Mouse (Mus musculus): ENCODE measurements around the gene Abcc8. TPM values are rescaled to one million over a fixed set of nuclear protein-coding genes. Genes with fewer than 3 reads are reported as not detected.

Abcc8 gene
- polyA plus RNA-seq, 1 experiment from 2014 or later = 1.8 TPM

GRCm38 (mm10) chr7:46146675-46147308 is 33.0 kb downstream of the Abcc8 start:
- Histone ChIP-seq H3K27me3 (ENCODE audit: insufficient read depth, poor library complexity, severe bottlenecking) (no peaks in the 10 kb centered on the region), H3K4me1 (replicated peaks) (peaks cover 5% of the 10 kb centered on the region; the same call in 1 of the 2 replicates), H3K9me3 (no peaks in the 10 kb centered on the region), H3K27ac (0 out of 2 replicates have a peak overlapping the region, but pooled peaks have one; percentile 40), H3K4me3 (no peak overlapping the region), H3K36me3 (no peaks in the 10 kb centered on the region)
- no peak for DNase-seq (ENCODE audit: low spot score)
- 80% methylated on average over 7 of the region's 7 CpGs for WGBS

DNA sequence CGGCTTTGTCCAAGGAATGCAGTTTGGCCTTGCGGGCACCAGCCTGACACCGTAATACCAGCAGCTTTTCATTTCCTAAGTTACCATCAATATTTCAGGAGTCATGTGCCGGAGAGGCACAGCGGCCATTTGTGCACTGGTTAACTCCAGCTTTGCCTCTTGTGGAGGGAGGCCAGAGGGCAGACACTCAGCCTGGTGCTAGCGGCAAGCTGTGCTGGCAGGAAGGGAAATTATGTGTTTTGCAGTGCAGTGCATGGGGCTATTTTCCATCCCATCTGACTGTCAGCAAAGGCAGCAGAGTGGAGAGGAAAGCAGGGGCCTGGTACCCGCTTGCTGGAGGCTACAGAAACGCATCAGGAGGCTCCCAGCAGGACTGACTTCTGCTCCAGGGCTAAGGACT is 35.8 kb downstream of the Abcc8 start:
- no peak for DNase-seq (ENCODE audit: low spot score)
- H3K4me1 ChIP-seq (replicated peaks) = peaks cover 5% of the 10 kb centered on the region; the same call in 1 of the 2 replicates
- H3K36me3 ChIP-seq = no peaks in the 10 kb centered on the region
- no peak overlapping the region for H3K4me3 ChIP-seq
- no peaks in the 10 kb centered on the region for H3K9me3 ChIP-seq
- 84% methylated on average over 8 of the region's 8 CpGs for WGBS
- H3K27ac ChIP-seq = 0 out of 2 replicates have a peak overlapping the region, but pooled peaks have one; percentile 16
- no peaks in the 10 kb centered on the region for H3K27me3 ChIP-seq (ENCODE audit: insufficient read depth, poor library complexity, severe bottlenecking)

DNA sequence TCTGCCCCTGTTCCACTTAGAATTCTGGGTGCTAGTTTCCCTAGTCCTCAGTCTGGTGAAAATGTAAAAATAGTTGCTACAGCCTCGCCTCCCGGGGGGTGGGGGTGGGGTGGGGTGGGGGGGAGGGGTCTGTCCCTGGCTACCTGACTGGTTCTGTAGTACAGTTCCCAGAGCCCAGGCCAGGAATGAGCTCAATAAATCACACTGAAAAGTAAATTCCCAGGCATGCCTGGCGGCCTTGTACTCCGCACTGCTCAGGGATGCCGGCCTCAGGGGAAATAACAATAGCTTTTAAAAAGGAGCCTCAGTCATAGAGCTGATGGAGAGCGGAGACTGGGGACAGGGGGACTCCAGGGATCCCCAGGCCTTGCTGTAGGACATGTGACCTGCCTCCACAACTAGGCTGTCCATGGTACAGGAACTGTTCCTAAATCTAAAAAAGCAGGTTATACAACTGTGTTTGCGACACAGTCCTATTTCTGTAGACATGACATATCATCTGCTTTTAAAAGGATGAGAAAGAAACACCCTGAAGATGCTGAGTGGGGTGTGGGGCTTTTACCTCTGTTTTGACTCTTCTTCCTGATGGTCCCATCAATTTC is 41.4 kb downstream of the Abcc8 start:
- 0 out of 2 replicates have a peak overlapping the region, but pooled peaks have one; percentile 8 for H3K27ac ChIP-seq
- no peaks in the 10 kb centered on the region for H3K9me3 ChIP-seq
- peaks cover 2% of the 10 kb centered on the region; the same call in 1 of the 2 replicates for H3K27me3 ChIP-seq (ENCODE audit: insufficient read depth, poor library complexity, severe bottlenecking)
- DNase-seq (ENCODE audit: low spot score) = no peak
- H3K4me3 ChIP-seq = no peak overlapping the region
- H3K4me1 ChIP-seq (replicated peaks) = peaks cover 23% of the 10 kb centered on the region
- H3K36me3 ChIP-seq = no peaks in the 10 kb centered on the region
- WGBS = 50% methylated on average over 7 of the region's 7 CpGs

DNA sequence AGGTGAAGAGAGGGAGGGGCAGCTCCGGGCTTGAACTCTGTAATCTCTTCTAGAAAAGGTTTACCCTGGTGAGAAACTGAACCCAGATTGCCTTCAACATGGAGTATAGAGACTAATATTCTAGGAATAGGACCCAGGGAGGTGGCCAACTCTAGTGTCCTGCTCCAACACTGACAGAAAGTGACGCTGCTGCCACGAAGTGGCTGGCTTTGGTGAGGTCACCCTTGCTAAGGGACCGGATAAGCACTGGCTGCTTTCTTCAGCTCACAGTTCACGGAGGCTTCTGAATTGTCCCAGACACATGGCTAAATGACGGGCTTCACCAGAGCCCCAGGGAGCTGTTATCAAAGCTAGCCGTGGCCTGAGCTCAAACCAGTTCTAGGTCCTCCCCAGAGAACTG is 46.0 kb downstream of the Abcc8 start:
- 32% methylated on average over 7 of the region's 7 CpGs for WGBS
- DNase-seq (ENCODE audit: low spot score) = no peak
- Histone ChIP-seq H3K27me3 (ENCODE audit: insufficient read depth, poor library complexity, severe bottlenecking) (peaks cover 13% of the 10 kb centered on the region; the same call in 1 of the 2 replicates), H3K4me1 (replicated peaks) (peaks cover 57% of the 10 kb centered on the region), H3K9me3 (no peaks in the 10 kb centered on the region), H3K36me3 (no peaks in the 10 kb centered on the region), H3K4me3 (no peak overlapping the region), H3K27ac (no peak overlapping the region)

DNA sequence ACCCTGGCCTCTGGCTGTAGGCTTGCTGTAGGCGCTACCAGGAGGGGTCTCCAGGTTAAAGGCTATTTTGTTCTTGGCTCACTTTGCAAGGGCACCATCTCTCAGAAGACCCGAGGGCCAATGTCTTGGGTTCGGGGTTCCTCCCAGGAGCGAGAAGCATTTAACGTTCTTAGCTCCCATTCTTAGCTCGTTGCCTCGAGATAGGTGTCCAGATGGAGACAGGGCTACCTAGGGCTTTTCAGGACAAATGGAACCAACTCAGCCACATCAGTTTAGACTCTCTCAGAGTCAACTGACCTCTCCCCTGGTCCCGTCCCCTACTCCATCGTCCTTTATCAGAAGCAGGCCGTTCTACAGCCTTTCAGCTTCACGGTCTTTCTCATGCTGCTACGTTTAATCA is 47.6 kb downstream of the Abcc8 start:
- no peaks in the 10 kb centered on the region for H3K9me3 ChIP-seq
- H3K4me3 ChIP-seq = no peak overlapping the region
- WGBS = 88% methylated on average over 12 of the region's 12 CpGs
- H3K36me3 ChIP-seq = no peaks in the 10 kb centered on the region
- no peak for DNase-seq (ENCODE audit: low spot score)
- peaks cover 13% of the 10 kb centered on the region; the same call in 1 of the 2 replicates for H3K27me3 ChIP-seq (ENCODE audit: insufficient read depth, poor library complexity, severe bottlenecking)
- H3K27ac ChIP-seq = no peak overlapping the region
- H3K4me1 ChIP-seq (replicated peaks) = peaks cover 60% of the 10 kb centered on the region

GRCm38 (mm10) chr7:46131806-46132205 is 48.0 kb downstream of the Abcc8 start:
- Histone ChIP-seq H3K4me3 (no peak overlapping the region), H3K27me3 (ENCODE audit: insufficient read depth, poor library complexity, severe bottlenecking) (peaks cover 13% of the 10 kb centered on the region; the same call in 1 of the 2 replicates), H3K36me3 (no peaks in the 10 kb centered on the region), H3K27ac (no peak overlapping the region), H3K9me3 (no peaks in the 10 kb centered on the region), H3K4me1 (replicated peaks) (peaks cover 64% of the 10 kb centered on the region)
- 79% methylated on average over 8 of the region's 8 CpGs for WGBS
- no peak for DNase-seq (ENCODE audit: low spot score)

DNA sequence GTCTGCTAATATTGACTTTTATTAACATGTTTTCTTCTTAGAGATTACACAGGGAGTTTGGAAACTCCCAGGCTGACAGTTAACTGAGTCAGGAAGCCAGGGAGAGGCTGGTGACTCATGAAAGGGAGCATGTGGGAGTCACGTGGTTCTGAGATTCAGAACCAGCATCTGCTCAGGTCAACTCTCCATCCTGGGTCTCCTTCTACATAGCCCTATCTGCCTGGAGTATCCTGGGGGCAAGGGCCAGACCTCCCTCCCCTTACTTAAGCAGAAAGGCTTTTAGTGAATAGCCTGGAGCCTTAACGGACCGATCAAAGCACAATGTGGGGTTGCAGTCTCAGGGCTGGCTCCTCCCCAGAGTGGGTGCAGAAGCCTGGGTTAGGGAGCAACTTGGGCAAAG is 48.6 kb downstream of the Abcc8 start:
- 37% methylated on average over 3 of the region's 3 CpGs for WGBS
- Histone ChIP-seq H3K36me3 (no peaks in the 10 kb centered on the region), H3K27ac (0 out of 2 replicates have a peak overlapping the region, but pooled peaks have one; percentile 16), H3K4me3 (no peak overlapping the region), H3K27me3 (ENCODE audit: insufficient read depth, poor library complexity, severe bottlenecking) (peaks cover 13% of the 10 kb centered on the region; the same call in 1 of the 2 replicates), H3K4me1 (replicated peaks) (peaks cover 67% of the 10 kb centered on the region), H3K9me3 (no peaks in the 10 kb centered on the region)
- no peak for DNase-seq (ENCODE audit: low spot score)

DNA sequence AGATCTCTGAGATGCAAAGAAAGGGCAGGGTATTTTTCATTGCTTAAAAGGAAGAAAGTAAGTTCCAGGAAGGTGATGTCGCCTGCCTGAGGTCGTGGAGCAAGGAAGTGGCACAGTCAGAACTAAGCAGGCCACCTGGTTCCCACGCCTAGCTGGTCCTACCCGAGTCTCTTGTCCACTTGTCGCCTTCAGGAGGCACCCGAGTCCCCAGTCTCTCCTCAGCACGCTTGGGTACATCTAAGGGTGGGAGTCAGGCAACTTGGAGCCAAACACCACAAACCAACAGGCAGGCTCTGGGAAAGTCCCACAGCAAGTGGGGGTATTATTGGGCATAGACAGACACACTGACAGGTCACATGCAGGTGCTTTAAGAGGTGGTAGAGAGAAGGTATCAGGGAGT is 49.1 kb downstream of the Abcc8 start:
- no peaks in the 10 kb centered on the region for H3K9me3 ChIP-seq
- H3K4me3 ChIP-seq = no peak overlapping the region
- no peaks in the 10 kb centered on the region for H3K36me3 ChIP-seq
- no peak for DNase-seq (ENCODE audit: low spot score)
- peaks cover 67% of the 10 kb centered on the region for H3K4me1 ChIP-seq (replicated peaks)
- WGBS = 78% methylated on average over 7 of the region's 7 CpGs
- H3K27ac ChIP-seq = no peak overlapping the region
- peaks cover 13% of the 10 kb centered on the region; the same call in 1 of the 2 replicates for H3K27me3 ChIP-seq (ENCODE audit: insufficient read depth, poor library complexity, severe bottlenecking)

DNA sequence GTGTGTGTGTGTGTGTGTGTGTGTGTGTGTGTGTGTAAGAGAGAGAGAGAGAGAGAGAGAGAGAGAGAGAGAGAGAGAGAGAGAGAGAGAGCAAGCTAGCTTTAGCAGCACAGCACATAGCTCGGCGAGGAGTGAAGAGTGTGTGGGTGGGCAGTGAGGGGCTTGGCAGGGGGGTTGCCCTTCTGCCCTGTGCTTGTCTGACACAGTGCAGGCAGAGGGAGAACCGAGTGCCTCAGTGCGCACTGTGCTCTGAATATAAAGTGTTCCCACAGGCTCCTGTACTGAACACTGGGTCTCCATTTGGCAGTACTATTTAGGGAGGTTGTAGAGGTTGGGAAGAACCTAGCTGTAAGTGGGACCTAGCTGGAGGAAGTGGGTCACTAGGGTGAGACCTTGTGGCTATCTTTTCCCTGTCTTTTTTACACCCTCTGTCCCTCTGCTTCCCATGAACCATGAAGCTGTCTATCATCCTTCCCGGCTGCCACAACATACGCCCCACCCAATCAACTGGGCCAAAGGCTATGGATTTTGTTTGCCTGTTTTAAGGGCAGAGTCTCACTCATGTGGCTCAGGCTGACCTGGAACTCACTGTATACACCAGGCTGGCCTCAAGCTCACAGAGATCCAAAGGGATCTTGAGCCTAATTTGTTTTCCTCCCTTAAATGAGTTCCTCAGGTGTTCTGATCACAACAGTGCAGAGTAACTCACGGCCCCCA is 50.2 kb downstream of the Abcc8 start:
- H3K36me3 ChIP-seq = no peaks in the 10 kb centered on the region
- H3K4me1 ChIP-seq (replicated peaks) = peaks cover 71% of the 10 kb centered on the region
- no peaks in the 10 kb centered on the region for H3K9me3 ChIP-seq
- H3K27ac ChIP-seq = no peak overlapping the region
- no peak overlapping the region for H3K4me3 ChIP-seq
- no peak for DNase-seq (ENCODE audit: low spot score)
- peaks cover 14% of the 10 kb centered on the region; the same call in 1 of the 2 replicates for H3K27me3 ChIP-seq (ENCODE audit: insufficient read depth, poor library complexity, severe bottlenecking)
- WGBS = 38% methylated on average over 7 of the region's 7 CpGs

DNA sequence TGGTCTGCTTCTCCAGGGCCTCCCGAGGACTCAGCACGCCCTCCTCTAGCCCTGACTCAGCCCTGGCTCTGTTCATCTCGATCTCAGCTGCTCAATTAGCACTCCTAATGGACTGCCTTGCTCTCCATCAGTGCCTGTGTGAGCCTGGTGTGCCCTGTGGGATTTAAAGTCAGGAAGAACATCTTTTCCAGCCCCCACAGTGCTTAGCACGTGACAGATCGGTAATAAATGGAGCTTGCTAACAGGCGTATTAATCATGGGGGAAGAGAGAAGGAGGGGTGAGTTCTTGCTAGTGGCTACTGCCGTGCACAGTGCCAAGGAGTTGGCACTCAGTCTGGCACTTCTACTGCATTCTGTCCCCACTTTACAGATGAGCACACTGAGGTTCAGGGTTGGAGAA is 51.6 kb downstream of the Abcc8 start:
- 63% methylated on average over 7 of the region's 7 CpGs for WGBS
- H3K27ac ChIP-seq = no peak overlapping the region
- H3K4me1 ChIP-seq (replicated peaks) = peaks cover 61% of the 10 kb centered on the region
- peak; percentile 25 for DNase-seq (ENCODE audit: low spot score)
- H3K27me3 ChIP-seq (ENCODE audit: insufficient read depth, poor library complexity, severe bottlenecking) = peaks cover 13% of the 10 kb centered on the region; the same call in 1 of the 2 replicates
- no peaks in the 10 kb centered on the region for H3K36me3 ChIP-seq
- H3K4me3 ChIP-seq = no peak overlapping the region
- H3K9me3 ChIP-seq = no peaks in the 10 kb centered on the region

DNA sequence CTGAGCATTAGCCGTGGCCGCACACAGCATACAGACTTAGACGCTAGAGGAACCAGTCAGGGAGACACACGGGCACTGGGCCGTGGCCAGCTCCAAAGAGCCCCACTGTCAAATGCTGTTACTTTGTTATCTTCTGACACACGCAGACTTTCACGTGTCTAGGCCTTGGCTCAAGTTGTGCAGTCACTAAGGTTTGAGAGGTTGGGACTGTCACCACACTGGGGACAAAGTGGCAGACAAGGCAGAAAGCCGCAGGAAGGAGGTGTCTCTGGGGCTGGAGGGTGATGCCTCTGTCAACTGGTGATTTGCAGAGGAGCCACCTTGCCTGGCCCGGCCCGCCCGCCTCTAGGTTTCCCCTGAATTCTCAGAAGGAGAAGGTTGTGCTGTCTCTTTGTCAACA is 54.5 kb downstream of the Abcc8 start:
- DNase-seq (ENCODE audit: low spot score) = no peak
- 89% methylated on average over 11 of the region's 11 CpGs for WGBS
- peaks cover 48% of the 10 kb centered on the region for H3K4me1 ChIP-seq (replicated peaks)
- no peak overlapping the region for H3K27ac ChIP-seq
- 0 out of 2 replicates have a peak, but pooled peaks cover 4% of the 10 kb centered on the region for H3K9me3 ChIP-seq
- H3K36me3 ChIP-seq = no peaks in the 10 kb centered on the region
- no peak overlapping the region for H3K4me3 ChIP-seq
- peaks cover 4% of the 10 kb centered on the region; the same call in 1 of the 2 replicates for H3K27me3 ChIP-seq (ENCODE audit: insufficient read depth, poor library complexity, severe bottlenecking)

DNA sequence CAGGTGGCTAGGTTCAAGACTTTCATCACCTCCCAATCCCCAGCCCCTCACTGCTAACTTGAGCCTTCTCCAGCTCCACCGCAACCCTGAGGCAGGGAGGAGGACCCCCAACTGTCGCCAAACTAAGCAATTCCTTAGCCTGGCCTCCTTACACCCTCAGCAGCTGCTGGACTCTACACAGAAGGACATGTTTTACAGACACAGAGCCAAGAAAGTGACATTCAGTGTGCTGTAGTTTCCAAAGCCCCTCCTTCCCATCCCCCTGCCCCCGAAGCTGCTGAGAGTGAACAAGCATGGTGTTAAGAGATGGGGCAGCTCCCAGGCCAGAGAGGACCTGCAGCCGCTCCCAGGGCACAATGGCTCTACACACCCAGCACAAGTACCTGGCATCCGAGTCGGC is 55.4 kb downstream of the Abcc8 start:
- no peaks in the 10 kb centered on the region for H3K36me3 ChIP-seq
- DNase-seq (ENCODE audit: low spot score) = no peak
- peaks cover 4% of the 10 kb centered on the region; the same call in 1 of the 2 replicates for H3K27me3 ChIP-seq (ENCODE audit: insufficient read depth, poor library complexity, severe bottlenecking)
- 76% methylated on average over 6 of the region's 6 CpGs for WGBS
- H3K9me3 ChIP-seq = 0 out of 2 replicates have a peak, but pooled peaks cover 4% of the 10 kb centered on the region
- H3K4me1 ChIP-seq (replicated peaks) = peaks cover 41% of the 10 kb centered on the region
- no peak overlapping the region for H3K27ac ChIP-seq
- no peak overlapping the region for H3K4me3 ChIP-seq
